Mouse (Mus musculus): ENCODE data around the gene Wdr46. TPM values are rescaled to one million over a fixed set of nuclear protein-coding genes. Genes with fewer than 3 reads are reported as not detected.
A peak's percentile ranks its signal among the peaks of the same experiment; 100 is the strongest.

Gene Wdr46
- polyA plus RNA-seq, 1 experiment from 2014 or later = 37.2 TPM

- Histone ChIP-seq H3K4me2 (no peak overlapping the region; the same call in 1 of the 2 replicates), H3K27me3 (ENCODE audit: insufficient read depth, low read length) (no peaks in the 10 kb centered on the region), H3K36me3 (ENCODE audit: insufficient read depth) (peaks cover 40% of the 10 kb centered on the region), H3K27ac (ENCODE audit: low read depth) (no peak overlapping the region), H3K9ac (no peak overlapping the region), H3K4me3 (ENCODE audit: low read depth, low read length) (0 out of 2 replicates have a peak overlapping the region, but pooled peaks have one; percentile 56), H3K4me1 (ENCODE audit: insufficient read depth) (peaks cover 5% of the 10 kb centered on the region; the same call in 1 of the 2 replicates), H3K9me3 (ENCODE audit: low read depth, low read length) (no peaks in the 10 kb centered on the region)
- ATAC-seq (ENCODE audit: insufficient read depth) (no peak), DNase-seq (no peak)
- WGBS = 83% methylated on average over 18 of the region's 18 CpGs
- TF ChIP-seq CTCF (IDR thresholded peaks at IDR 0.05; ENCODE audit: low read depth) = no peak
Observed at GRCm38 (mm10) chr17:33917656-33918292, 22.7 kb upstream of the Wdr46 start.

DNA sequence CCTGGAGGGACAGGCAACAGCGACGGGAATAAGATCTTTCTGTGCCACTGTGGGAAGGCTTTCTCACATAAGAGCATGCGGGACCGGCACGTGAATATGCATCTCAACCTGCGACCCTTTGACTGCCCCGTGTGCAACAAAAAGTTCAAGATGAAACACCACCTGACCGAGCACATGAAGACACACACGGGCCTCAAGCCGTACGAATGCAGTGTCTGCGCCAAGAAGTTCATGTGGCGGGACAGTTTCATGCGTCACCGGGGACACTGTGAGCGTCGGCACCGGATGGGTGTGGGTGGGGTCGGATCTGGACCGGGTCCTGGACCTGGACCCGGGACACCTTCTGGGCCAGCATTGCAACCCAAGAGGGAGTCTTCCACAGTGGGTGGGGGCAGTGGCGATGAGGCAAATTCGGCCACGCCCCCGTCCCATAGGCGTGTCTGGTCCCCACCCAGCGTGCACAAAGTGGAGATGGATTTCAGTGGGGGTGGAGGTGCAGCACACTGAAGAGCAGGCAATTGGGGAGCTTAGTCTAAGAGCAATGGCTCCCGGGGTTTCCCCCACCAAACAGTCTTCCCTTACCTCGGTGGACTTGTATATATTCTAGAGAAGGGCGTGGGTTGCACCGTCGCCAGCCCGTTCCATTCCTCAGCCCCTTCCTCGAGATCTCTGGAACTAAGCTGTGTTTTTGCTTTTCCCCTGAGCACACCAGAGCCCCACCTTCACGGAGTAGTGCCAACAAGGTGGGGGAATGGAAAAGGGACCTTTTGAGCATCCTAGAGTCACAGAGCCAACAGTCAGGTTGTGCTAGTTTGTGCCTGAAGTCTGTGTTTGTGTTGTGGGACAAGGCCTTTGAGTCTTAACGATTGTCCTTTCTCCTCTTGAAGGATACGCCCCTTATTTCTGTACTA lies 21.9 kb upstream of the Wdr46 start:
- Histone ChIP-seq H3K9ac (peak overlapping the region; percentile 71; the same call in 1 of the 2 replicates), H3K4me3 (ENCODE audit: low read depth, low read length) (peak overlapping the region; percentile 68), H3K4me1 (ENCODE audit: insufficient read depth) (peaks cover 5% of the 10 kb centered on the region; the same call in 1 of the 2 replicates), H3K27me3 (ENCODE audit: insufficient read depth, low read length) (no peaks in the 10 kb centered on the region), H3K4me2 (peak overlapping the region; percentile 100), H3K36me3 (ENCODE audit: insufficient read depth) (peaks cover 33% of the 10 kb centered on the region), H3K9me3 (ENCODE audit: low read depth, low read length) (no peaks in the 10 kb centered on the region), H3K27ac (ENCODE audit: low read depth) (peak overlapping the region; percentile 84)
- ATAC-seq (ENCODE audit: insufficient read depth) (no peak), DNase-seq (no peak)
- no peak for TF ChIP-seq CTCF (IDR thresholded peaks at IDR 0.05; ENCODE audit: low read depth)
- WGBS = 49% methylated on average over 37 of the region's 37 CpGs

DNA sequence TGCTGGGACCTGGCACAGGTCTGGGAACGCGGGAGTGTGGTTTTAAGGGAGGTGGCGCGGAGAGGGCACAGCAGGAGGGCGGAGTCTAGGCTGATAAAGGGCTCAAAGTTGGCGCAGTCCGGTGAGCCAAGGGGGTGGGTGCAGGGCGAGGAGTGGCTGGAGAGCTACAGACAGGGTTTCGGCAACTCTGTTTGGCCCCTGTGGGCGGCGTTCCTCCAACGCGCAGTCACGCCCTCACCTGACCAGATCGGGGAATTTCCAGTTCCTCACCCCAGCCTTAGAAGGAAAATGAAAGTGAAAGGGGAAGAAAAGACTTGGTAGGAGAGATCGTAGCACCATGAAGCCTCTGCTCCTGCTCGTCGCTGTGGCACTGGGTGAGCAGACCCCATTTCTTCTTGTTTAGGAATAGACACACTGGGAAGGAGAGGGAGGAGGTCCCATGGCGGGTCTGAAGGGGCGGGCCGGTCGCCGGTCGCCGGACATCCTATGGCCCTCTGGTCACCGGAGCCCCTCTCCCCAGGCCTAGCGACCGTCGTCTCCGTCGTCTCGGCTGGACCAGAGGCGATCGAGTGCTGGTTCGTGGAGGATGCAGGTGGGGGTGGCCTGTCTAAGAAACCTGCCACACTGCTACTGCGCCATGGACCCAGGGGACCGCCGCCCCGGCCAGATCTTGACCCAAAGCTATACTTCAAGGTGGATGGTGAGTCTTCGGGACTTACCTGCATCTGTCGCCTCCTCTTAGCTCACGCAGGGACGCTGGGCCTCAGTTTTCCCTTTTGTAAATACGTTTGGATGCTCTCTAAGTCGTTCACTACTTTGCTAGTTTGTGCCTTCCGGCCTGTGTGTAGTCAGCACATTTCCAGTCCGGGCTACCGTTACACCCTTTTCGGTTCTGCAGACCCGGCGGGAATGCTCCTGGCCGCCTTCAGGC lies 20.8 kb upstream of the Wdr46 start:
- Histone ChIP-seq H3K4me2 (peak overlapping the region; percentile 100), H3K27ac (ENCODE audit: low read depth) (peak overlapping the region; percentile 84), H3K9ac (peak overlapping the region; percentile 71), H3K36me3 (ENCODE audit: insufficient read depth) (peaks cover 23% of the 10 kb centered on the region; the same call in 1 of the 2 replicates), H3K9me3 (ENCODE audit: low read depth, low read length) (no peaks in the 10 kb centered on the region), H3K4me3 (ENCODE audit: low read depth, low read length) (peak overlapping the region; percentile 68), H3K4me1 (ENCODE audit: insufficient read depth) (peaks cover 5% of the 10 kb centered on the region; the same call in 1 of the 2 replicates), H3K27me3 (ENCODE audit: insufficient read depth, low read length) (no peaks in the 10 kb centered on the region)
- WGBS = under 1% methylated on average over 52 of the region's 52 CpGs
- peak; percentile 77 for DNase-seq
- TF ChIP-seq CTCF (IDR thresholded peaks at IDR 0.05; ENCODE audit: low read depth) = peak; percentile 24; the same call in 1 of the 2 replicates
- ATAC-seq (ENCODE audit: insufficient read depth) = peak; percentile 11; the same call in 1 of the 2 replicates

- Histone ChIP-seq H3K4me3 (ENCODE audit: low read depth, low read length) (peak overlapping the region; percentile 68), H3K4me1 (ENCODE audit: insufficient read depth) (peaks cover 5% of the 10 kb centered on the region; the same call in 1 of the 2 replicates), H3K36me3 (ENCODE audit: insufficient read depth) (peaks cover 16% of the 10 kb centered on the region; the same call in 1 of the 2 replicates), H3K4me2 (peak overlapping the region; percentile 100), H3K27me3 (ENCODE audit: insufficient read depth, low read length) (no peaks in the 10 kb centered on the region), H3K27ac (ENCODE audit: low read depth) (peak overlapping the region; percentile 84), H3K9ac (peak overlapping the region; percentile 71), H3K9me3 (ENCODE audit: low read depth, low read length) (no peaks in the 10 kb centered on the region)
- TF ChIP-seq CTCF (IDR thresholded peaks at IDR 0.05; ENCODE audit: low read depth) = peak; percentile 87
- 1% methylated on average over 36 of the region's 36 CpGs for WGBS
- ATAC-seq (ENCODE audit: insufficient read depth) (peak; percentile 71), DNase-seq (peak; percentile 95)
Observed at GRCm38 (mm10) chr17:33920282-33921097, 20.0 kb upstream of the Wdr46 start.

DNA sequence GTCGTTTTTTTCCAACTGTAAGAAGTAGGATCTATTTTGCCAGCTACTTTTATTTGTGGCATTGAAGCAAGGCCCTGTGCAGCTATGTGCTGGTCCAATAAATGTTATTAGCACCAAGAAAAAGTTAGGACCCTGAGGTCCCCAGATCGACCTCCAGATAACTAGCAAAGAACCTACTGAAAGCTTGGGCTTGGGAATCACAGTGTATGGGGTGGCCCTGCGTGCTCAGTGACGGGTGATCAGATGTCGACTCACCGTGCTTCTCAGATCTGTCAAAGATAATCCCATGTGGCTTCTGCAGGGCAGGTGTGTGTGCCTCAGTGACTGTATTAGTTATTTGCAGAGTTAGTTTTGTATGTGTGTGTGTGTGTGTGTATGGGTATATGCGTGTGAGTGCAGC lies 19.1 kb upstream of the Wdr46 start:
- Histone ChIP-seq H3K4me1 (ENCODE audit: insufficient read depth) (peaks cover 5% of the 10 kb centered on the region; the same call in 1 of the 2 replicates), H3K27ac (ENCODE audit: low read depth) (no peak overlapping the region), H3K27me3 (ENCODE audit: insufficient read depth, low read length) (no peaks in the 10 kb centered on the region), H3K4me2 (no peak overlapping the region), H3K9me3 (ENCODE audit: low read depth, low read length) (no peaks in the 10 kb centered on the region), H3K36me3 (ENCODE audit: insufficient read depth) (peaks cover 20% of the 10 kb centered on the region; the same call in 1 of the 2 replicates), H3K4me3 (ENCODE audit: low read depth, low read length) (no peak overlapping the region), H3K9ac (no peak overlapping the region)
- no peak for TF ChIP-seq CTCF (IDR thresholded peaks at IDR 0.05; ENCODE audit: low read depth)
- DNase-seq = no peak
- 79% methylated on average over 7 of the region's 7 CpGs for WGBS
- no peak for ATAC-seq (ENCODE audit: insufficient read depth)
